Comparison of ENCODE assay signal across 19 mouse cellular contexts in genomic region chr4:17360796-17361195, GRCm38 (mm10).
DNase-seq lines count a peak whose midpoint lies in the region; ATAC-seq lines count a peak whose summit lies in the region.
"Had no signal": no experiment of that assay in that cellular context is flagged by ENCODE, and none has a peak within 500 bp of the region (broad histone marks: within the 10 kb centered on the region; RNA-seq: fewer than 3 reads in every experiment).

No protein-coding gene starts in this region.

- DNase-seq in cerebellum, adult 9-10 months: peak; percentile 3
- DNase-seq in embryo, embryonic 11 days: peak; percentile 1
- no peak for DNase-seq in embryo, embryonic 10 days (ENCODE audit: low spot score)
- peak; percentile 13 for DNase-seq in forelimb bud, embryonic 11.5 days (ENCODE audit: low read depth, low spot score)
- no peak for DNase-seq in kidney, postnatal 25 days
- DNase-seq: adrenal gland, adult 8-10 months; adrenal gland, postnatal 14 days; adrenal gland, postnatal 36 days; B cell, adult 2 months; cerebellum, adult 11 months; cerebellum, adult 18-20 months; cerebellum, adult 9-11 months; forebrain, postnatal 0 days had no signal

- no peak for ATAC-seq in cerebellum, adult (ENCODE audit: insufficient number of reproducible peaks, low FRiP score, low TSS enrichment)
- ATAC-seq: activated CD4-positive, CD25-positive, alpha-beta regulatory T cell, adult 4 months; CD4-positive, CD25-positive, alpha-beta regulatory T cell, adult 4 months; forebrain, embryonic 13.5 days; forebrain, embryonic 15.5 days; forebrain, postnatal 0 days; Patski had no signal

Comparison
In these comparisons a context has a peak if more than half of its experiments do, and no peak if none do; other contexts are left out.
1. DNase-seq: peak in cerebellum, adult 9-10 months (single experiment), embryo, embryonic 11 days (single experiment) and forelimb bud, embryonic 11.5 days (single experiment); none in embryo, embryonic 10 days (single experiment) and kidney, postnatal 25 days (0 of 2).